Mouse (Mus musculus) activated CD4-positive, CD25-positive, alpha-beta regulatory T cell (primary cell): ENCODE results near the gene Rpusd2. TPM values are rescaled to one million over a fixed set of nuclear protein-coding genes. Genes with fewer than 3 reads are reported as not detected.

ENCODE experiments used
- polyA plus RNA-seq, 2 experiments: library from polyadenylated mRNA; unstranded; fragments of 100-300 nt; shearing (Covaris generic); gene quantifications; one replicate each; pipeline ENCODE4 v1.2.1; 2017

Rpusd2 gene
- 1 to 10 TPM; 1.8 to 2.1 TPM for polyA plus RNA-seq

DNA sequence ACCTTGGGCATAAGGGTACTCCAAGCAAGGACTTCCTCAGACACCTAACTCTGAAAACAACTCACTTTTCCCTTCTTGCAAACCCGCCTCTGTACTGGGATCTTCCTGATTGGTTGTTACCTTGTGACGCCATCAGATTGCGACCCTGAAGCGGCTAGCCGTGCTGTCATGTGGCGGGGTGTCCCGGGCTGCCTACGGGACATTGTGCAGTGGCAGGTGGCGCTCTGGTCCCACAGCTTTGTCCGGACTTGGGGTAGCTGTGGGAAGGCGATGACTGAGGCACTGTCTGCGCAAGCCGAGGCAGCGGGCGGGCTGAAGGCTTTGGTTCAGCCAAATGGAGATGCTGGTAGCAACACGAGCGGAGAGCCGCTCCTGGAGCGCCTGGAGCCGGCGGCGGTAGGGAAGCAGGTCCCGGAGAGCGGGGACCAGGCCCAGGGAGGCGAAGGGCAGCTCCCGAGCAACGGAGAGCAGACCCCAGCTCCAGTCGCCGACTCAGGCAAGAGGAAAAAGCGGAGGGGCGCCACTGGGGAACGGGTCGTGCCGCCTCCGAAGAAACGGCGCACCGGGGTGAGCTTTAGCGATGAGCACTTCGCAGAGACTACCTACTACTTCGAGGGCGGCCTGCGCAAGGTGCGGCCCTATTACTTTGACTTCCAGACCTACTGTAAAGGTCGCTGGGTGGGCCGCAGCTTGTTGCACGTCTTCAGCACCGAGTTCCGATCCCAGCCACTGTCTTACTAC lies at the start of gene Rpusd2:
Gene Rpusd2, plus strand, starts transcription at position 135 of the 741 bp plus-strand sequence.

GRCm38 (mm10) chr2:119028941-119029551 lies 5.5 kb upstream of the Rpusd2 start, which contains the start of gene Ccdc32:
Gene Ccdc32 (minus strand): TSS chr2:119029393.

GRCm38 (mm10) chr2:119046649-119047611 lies 12.3 kb downstream of the Rpusd2 start, which contains the start of gene Knl1:
Gene Knl1 (plus strand): TSS chr2:119047119.

Other genes starting within 250 kb of the Rpusd2 start
- 10 to 100 TPM; 14.6 to 20.5 TPM for gene Knstrn, start 220.8 kb upstream of the Rpusd2 start, polyA plus RNA-seq
- gene Ivd, start 172.8 kb upstream of the Rpusd2 start, polyA plus RNA-seq, result 10 to 100 TPM; 49.2 to 54.3 TPM
- 10 to 100 TPM; 11.0 to 16.9 TPM for gene Bahd1, start 134.4 kb upstream of the Rpusd2 start, polyA plus RNA-seq
- gene Chst14, start 108.3 kb upstream of the Rpusd2 start, polyA plus RNA-seq, result 1 to 10 TPM; 6.2 to 7.1 TPM
- 10 to 100 TPM; 23.9 to 25.4 TPM for gene Ccdc32, start 5.4 kb upstream of the Rpusd2 start, polyA plus RNA-seq
- 1 to 10 TPM; 8.8 to 9.2 TPM for gene Knl1, start 12.3 kb downstream of the Rpusd2 start, polyA plus RNA-seq
- gene Rad51, start 78.0 kb downstream of the Rpusd2 start, polyA plus RNA-seq, result 10 to 100 TPM; 15.3 to 16.5 TPM
- 10 to 100 TPM; 15.4 to 21.4 TPM for gene Rmdn3, start 122.2 kb downstream of the Rpusd2 start, polyA plus RNA-seq
- gene Gchfr, start 133.0 kb downstream of the Rpusd2 start, polyA plus RNA-seq, result not detected
- under 1 TPM; 0.13 to 0.27 TPM for gene Gm14137, start 139.7 kb downstream of the Rpusd2 start, polyA plus RNA-seq
- 10 to 100 TPM; 35.1 to 45.8 TPM for gene Zfyve19, start 173.8 kb downstream of the Rpusd2 start, polyA plus RNA-seq
- gene Dnajc17, start 174.0 kb downstream of the Rpusd2 start, polyA plus RNA-seq, result 10 to 100 TPM; 19.2 to 32.5 TPM
- not detected for gene Ppp1r14d, start 195.1 kb downstream of the Rpusd2 start, polyA plus RNA-seq
- under 1 TPM; 0.36 to 0.97 TPM for gene Spint1, start 202.6 kb downstream of the Rpusd2 start, polyA plus RNA-seq
- under 1 TPM in 1 of 2 experiments, not detected in 1; 0.56 TPM for gene Rhov, start 236.5 kb downstream of the Rpusd2 start, polyA plus RNA-seq